Mouse (Mus musculus): ENCODE results near the gene Foxb1. TPM values are rescaled to one million over a fixed set of nuclear protein-coding genes. Genes with fewer than 3 reads are reported as not detected.

The Foxb1 gene
- 0.03 and 0.04 TPM in 2 replicates for polyA plus RNA-seq (2012; rRNA removed)
- not detected in 2 replicates for polyA plus RNA-seq (2014; fragmentation: Nextera tagmentation; extraction: Ambion mirVana)

DNA sequence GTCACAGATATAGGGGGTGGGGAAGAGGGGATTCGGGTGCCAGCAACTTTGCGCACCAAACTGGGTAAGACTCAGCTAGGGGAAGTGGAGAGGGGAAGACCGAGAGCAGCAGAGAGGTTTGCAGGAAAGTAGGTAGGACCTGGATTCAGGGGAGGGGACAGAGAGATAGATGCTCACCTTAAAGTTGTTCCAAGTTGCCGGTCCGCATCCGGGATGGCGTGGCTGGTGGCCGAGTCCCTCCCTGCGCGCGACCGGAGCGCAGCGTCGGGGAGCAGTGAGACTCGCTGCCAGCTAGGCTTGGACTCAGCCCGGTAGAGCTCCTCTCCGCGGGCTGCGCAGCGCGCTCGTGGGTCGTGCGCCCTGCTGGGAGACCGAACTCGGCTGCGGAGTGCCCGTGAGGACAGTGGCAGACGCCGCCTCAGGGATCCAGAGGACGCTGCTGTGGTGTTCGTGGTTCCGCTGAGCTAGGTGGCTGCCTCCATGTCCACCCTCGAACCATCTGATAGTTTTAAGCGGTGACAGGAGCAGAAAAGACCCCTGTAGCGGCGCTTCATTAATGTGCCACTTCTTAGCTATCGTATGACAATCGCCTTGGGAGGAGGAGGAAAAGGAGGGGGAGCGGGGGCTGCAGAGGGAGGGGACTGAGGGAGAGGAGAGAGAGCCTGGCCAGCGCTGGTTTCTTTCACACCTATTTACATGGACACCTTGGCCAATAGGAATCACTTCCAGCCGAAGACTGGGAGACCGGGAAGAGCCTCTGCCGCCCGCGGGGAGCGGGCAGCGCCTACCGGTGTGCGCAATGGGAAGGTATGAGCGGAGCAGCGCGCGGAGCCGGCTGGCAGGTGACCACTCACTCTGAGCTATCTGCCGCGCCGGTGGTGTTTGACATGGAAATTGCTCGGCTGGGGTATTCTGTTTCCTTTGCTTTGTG is at the start of gene Foxb1:
Gene Foxb1, minus strand, starts transcription at position 570 of the 931 bp plus-strand sequence.
- no peak within 1 kb of the TSS for H3K9ac ChIP-seq (ENCODE audit: low read depth, low read length, severe bottlenecking)
- no peak within 1 kb of the TSS for H3K27ac ChIP-seq (replicated peaks; ENCODE audit: low read depth, low read length)
- H3K27me3 ChIP-seq (ENCODE audit: control insufficient read depth, insufficient read depth, low read length): peaks cover 99% of the 10 kb centered on the region
- WGBS: under 1% methylated on average over 51 of the region's 60 CpGs
- TF ChIP-seq POLR2A (IDR thresholded peaks at IDR 0.05; ENCODE audit: borderline replicate concordance, extremely low read depth, insufficient read depth, insufficient read length): no peak
- no peak for DNase-seq (ENCODE audit: low spot score)
- ATAC-seq (ENCODE audit: low FRiP score, low read depth): no peak
- no peaks in the 10 kb centered on the region for H3K36me3 ChIP-seq (ENCODE audit: control insufficient read depth, insufficient read depth, low read length)
- H3K9me3 ChIP-seq (ENCODE audit: control insufficient read depth, low read length): no peaks in the 10 kb centered on the region
- H3K4me2 ChIP-seq (replicated peaks; ENCODE audit: low read depth, low read length, severe bottlenecking): peak within 1 kb of the TSS; percentile 10
- peak within 1 kb of the TSS; percentile 11; the same call in 1 of the 2 replicates for H3K4me3 ChIP-seq (replicated peaks; ENCODE audit: low read length)
- peaks cover 3% of the 10 kb centered on the region; the same call in 1 of the 2 replicates for H3K4me1 ChIP-seq (ENCODE audit: control insufficient read depth, insufficient read depth, low read length)

- no peaks in the 10 kb centered on the region for H3K36me3 ChIP-seq (ENCODE audit: control insufficient read depth, insufficient read depth, low read length)
- no peaks in the 10 kb centered on the region for H3K27me3 ChIP-seq (ENCODE audit: control insufficient read depth, insufficient read depth, low read length)
- H3K4me3 ChIP-seq (replicated peaks; ENCODE audit: low read length): no peak overlapping the region
- TF ChIP-seq POLR2A (IDR thresholded peaks at IDR 0.05; ENCODE audit: borderline replicate concordance, extremely low read depth, insufficient read depth, insufficient read length): no peak
- WGBS: 63% methylated on average over 7 of the region's 7 CpGs
- ATAC-seq (ENCODE audit: low FRiP score, low read depth): no peak
- H3K4me1 ChIP-seq (ENCODE audit: control insufficient read depth, insufficient read depth, low read length): no peaks in the 10 kb centered on the region
- H3K4me2 ChIP-seq (replicated peaks; ENCODE audit: low read depth, low read length, severe bottlenecking): no peak overlapping the region
- DNase-seq (ENCODE audit: low spot score): no peak
- H3K9ac ChIP-seq (ENCODE audit: low read depth, low read length, severe bottlenecking): no peak overlapping the region
- no peaks in the 10 kb centered on the region for H3K9me3 ChIP-seq (ENCODE audit: control insufficient read depth, low read length)
- H3K27ac ChIP-seq (replicated peaks; ENCODE audit: low read depth, low read length): no peak overlapping the region
These were observed 29.8 kb upstream of the Foxb1 start for GRCm38 (mm10) chr9:69790562-69790961.

DNA sequence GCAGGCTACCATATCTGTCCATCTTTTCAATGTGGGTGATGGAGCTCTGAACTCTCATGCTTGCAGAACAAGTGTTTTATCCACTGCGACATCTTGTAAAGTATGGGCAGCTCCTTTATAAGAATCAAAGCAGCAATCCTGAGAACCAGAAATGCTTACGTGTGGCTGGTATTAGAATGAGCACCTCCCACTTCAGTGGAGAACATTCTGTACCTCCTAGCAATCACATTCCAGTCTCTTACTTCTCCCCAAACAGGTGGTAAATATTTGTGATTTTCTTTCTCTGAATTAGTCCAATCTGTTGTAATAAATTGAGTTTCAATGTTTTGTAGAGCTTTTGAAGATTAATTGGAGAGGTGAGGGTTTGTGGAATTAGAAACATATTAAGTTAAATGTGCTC is 19.3 kb upstream of the Foxb1 start:
- Histone ChIP-seq H3K4me1 (ENCODE audit: control insufficient read depth, insufficient read depth, low read length) (no peaks in the 10 kb centered on the region), H3K4me3 (replicated peaks; ENCODE audit: low read length) (no peak overlapping the region), H3K9ac (ENCODE audit: low read depth, low read length, severe bottlenecking) (no peak overlapping the region), H3K36me3 (ENCODE audit: control insufficient read depth, insufficient read depth, low read length) (no peaks in the 10 kb centered on the region), H3K9me3 (ENCODE audit: control insufficient read depth, low read length) (no peaks in the 10 kb centered on the region), H3K4me2 (replicated peaks; ENCODE audit: low read depth, low read length, severe bottlenecking) (no peak overlapping the region), H3K27ac (replicated peaks; ENCODE audit: low read depth, low read length) (no peak overlapping the region), H3K27me3 (ENCODE audit: control insufficient read depth, insufficient read depth, low read length) (no peaks in the 10 kb centered on the region)
- TF ChIP-seq POLR2A (IDR thresholded peaks at IDR 0.05; ENCODE audit: borderline replicate concordance, extremely low read depth, insufficient read depth, insufficient read length): no peak
- ATAC-seq (ENCODE audit: low FRiP score, low read depth): no peak
- 55% methylated on average over 2 of the region's 2 CpGs for WGBS
- DNase-seq (ENCODE audit: low spot score): no peak

DNA sequence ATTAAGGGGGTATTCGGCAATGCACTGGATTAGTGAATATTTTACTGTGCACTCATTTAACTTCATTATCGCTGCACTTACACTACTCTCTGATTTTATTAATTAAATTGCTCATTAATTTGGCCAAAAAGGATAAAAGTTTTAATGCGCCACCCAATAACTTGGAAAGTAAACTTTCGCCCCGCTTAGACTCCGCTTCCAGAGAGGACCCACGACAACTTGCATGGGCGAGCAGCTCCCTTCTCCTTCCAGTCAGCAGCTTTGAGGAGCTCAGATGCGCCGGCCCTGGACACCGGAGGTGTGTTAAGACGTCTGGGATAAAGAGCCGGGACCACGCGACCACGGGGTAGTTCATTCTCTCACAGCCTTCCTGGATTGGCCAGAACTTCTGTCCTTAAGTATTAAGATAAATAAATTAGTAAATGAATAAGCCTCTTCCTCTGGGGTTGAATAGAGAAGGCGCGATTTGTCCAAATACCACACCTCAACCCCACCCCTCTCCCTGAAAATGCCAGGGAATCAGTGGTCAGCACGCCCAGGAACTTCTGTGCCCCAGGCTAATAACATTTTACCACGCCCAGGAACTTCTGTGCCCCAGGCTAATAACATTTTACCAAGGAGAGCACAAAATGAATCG is 9.3 kb upstream of the Foxb1 start:
- Histone ChIP-seq H3K36me3 (ENCODE audit: control insufficient read depth, insufficient read depth, low read length) (no peaks in the 10 kb centered on the region), H3K9ac (ENCODE audit: low read depth, low read length, severe bottlenecking) (no peak overlapping the region), H3K9me3 (ENCODE audit: control insufficient read depth, low read length) (no peaks in the 10 kb centered on the region), H3K27ac (replicated peaks; ENCODE audit: low read depth, low read length) (no peak overlapping the region), H3K4me3 (replicated peaks; ENCODE audit: low read length) (no peak overlapping the region), H3K27me3 (ENCODE audit: control insufficient read depth, insufficient read depth, low read length) (peaks cover 92% of the 10 kb centered on the region), H3K4me1 (ENCODE audit: control insufficient read depth, insufficient read depth, low read length) (no peaks in the 10 kb centered on the region), H3K4me2 (replicated peaks; ENCODE audit: low read depth, low read length, severe bottlenecking) (no peak overlapping the region)
- 4% methylated on average over 21 of the region's 21 CpGs for WGBS
- DNase-seq (ENCODE audit: low spot score): no peak
- TF ChIP-seq POLR2A (IDR thresholded peaks at IDR 0.05; ENCODE audit: borderline replicate concordance, extremely low read depth, insufficient read depth, insufficient read length): no peak
- no peak for ATAC-seq (ENCODE audit: low FRiP score, low read depth)

DNA sequence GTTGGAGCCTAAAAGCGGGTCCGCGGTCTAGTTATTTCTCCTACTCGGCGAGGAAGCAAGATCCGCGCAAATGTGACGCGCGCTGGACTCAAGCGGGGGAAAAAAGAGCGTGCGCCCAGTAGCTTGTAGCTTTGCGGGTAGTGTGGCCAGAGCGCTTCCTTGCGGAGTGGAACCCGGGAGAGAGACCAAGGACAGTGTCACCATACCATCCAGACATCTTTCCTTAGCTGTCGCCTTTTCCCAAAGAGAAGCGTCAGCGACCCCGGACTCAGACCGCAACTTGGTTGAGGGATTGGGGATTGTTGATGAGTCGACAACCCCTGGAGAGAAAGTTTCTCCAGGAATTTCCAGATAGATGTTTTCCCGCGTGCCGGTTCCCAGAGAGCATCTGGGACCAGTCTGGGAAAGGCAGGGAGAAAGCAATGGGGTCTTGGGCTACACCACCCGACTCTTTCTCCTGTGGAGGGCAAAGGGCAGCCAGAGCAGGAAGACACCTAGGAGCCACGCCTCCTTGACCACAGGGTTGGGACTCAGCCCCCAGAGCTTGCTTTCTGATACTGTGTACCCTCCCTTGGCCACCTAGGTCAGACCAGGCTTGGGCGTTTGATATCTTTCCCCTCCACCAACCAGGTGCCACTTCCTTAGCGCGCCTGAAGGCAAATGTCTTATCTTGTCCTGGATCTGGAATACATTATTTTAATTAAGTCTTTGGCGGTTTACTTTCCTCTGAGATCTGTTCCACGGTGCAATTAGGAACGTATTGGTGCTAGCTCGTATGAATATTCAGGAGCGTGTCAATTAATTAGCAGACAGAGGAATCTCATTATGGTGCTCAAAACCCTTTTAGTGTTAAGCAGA is 8.6 kb upstream of the Foxb1 start:
- Histone ChIP-seq H3K36me3 (ENCODE audit: control insufficient read depth, insufficient read depth, low read length) (no peaks in the 10 kb centered on the region), H3K9me3 (ENCODE audit: control insufficient read depth, low read length) (no peaks in the 10 kb centered on the region), H3K9ac (ENCODE audit: low read depth, low read length, severe bottlenecking) (no peak overlapping the region), H3K4me1 (ENCODE audit: control insufficient read depth, insufficient read depth, low read length) (no peaks in the 10 kb centered on the region), H3K27me3 (ENCODE audit: control insufficient read depth, insufficient read depth, low read length) (peaks cover 96% of the 10 kb centered on the region), H3K4me2 (replicated peaks; ENCODE audit: low read depth, low read length, severe bottlenecking) (no peak overlapping the region), H3K27ac (replicated peaks; ENCODE audit: low read depth, low read length) (no peak overlapping the region), H3K4me3 (replicated peaks; ENCODE audit: low read length) (no peak overlapping the region)
- no peak for DNase-seq (ENCODE audit: low spot score)
- WGBS: under 1% methylated on average over 36 of the region's 36 CpGs
- no peak for TF ChIP-seq POLR2A (IDR thresholded peaks at IDR 0.05; ENCODE audit: borderline replicate concordance, extremely low read depth, insufficient read depth, insufficient read length)
- no peak for ATAC-seq (ENCODE audit: low FRiP score, low read depth)
